Mouse (Mus musculus): ENCODE measurements at regions not wholly inside any gene's neighbourhood (a gene's known extent, or its start where the extent isn't known, plus 50 kb on each side); places are given as distances from the start of the nearest gene placed in this dataset.
A peak's percentile ranks its signal among the peaks of the same experiment; 100 is the strongest.

GRCm38 (mm10) chr10:46331599-46332283 is 754.1 kb downstream of the Hace1 start:
- no peak for DNase-seq (ENCODE audit: low spot score)

GRCm38 (mm10) chr10:46333231-46333630 is 755.6 kb downstream of the Hace1 start:
- no peak for DNase-seq (ENCODE audit: low spot score)

- peak; percentile 32 for DNase-seq (ENCODE audit: low spot score)
Observed at GRCm38 (mm10) chr10:46345315-46345714, 767.7 kb downstream of the Hace1 start.

- DNase-seq (ENCODE audit: low spot score) = no peak
Observed at GRCm38 (mm10) chr10:46349613-46350012, 772.0 kb downstream of the Hace1 start.

GRCm38 (mm10) chr10:46350196-46350595 is 772.6 kb downstream of the Hace1 start:
- no peak for DNase-seq (ENCODE audit: low spot score)

- no peak for DNase-seq (ENCODE audit: low spot score)
Observed at GRCm38 (mm10) chr10:46356775-46357174, 779.1 kb downstream of the Hace1 start.

- no peak for DNase-seq (ENCODE audit: low spot score)
Observed at GRCm38 (mm10) chr10:46373715-46374475, 796.3 kb downstream of the Hace1 start.

- no peak for DNase-seq (ENCODE audit: low spot score)
Observed at GRCm38 (mm10) chr10:46374646-46375045, 797.0 kb downstream of the Hace1 start.

- no peak for DNase-seq (ENCODE audit: low spot score)
Observed at GRCm38 (mm10) chr10:46397089-46397488, 819.5 kb downstream of the Hace1 start.

GRCm38 (mm10) chr10:46403883-46404282 is 826.3 kb downstream of the Hace1 start:
- DNase-seq (ENCODE audit: low spot score) = no peak

Data from layer of hippocampus, adult 9-10 months (tissue).